Mouse (Mus musculus): ENCODE measurements around the gene Auts2. TPM values are rescaled to one million over a fixed set of nuclear protein-coding genes. Genes with fewer than 3 reads are reported as not detected.
A peak's percentile ranks its signal among the peaks of the same experiment; 100 is the strongest.

Auts2 gene
- polyA plus RNA-seq, 2 experiments: 38.3 to 50.8 TPM

- Histone ChIP-seq H3K27ac (replicated peaks; ENCODE audit: low read depth, low read length) (no peak overlapping the region), H3K36me3 (ENCODE audit: control insufficient read depth, insufficient read depth, low read length) (no peaks in the 10 kb centered on the region), H3K9ac (ENCODE audit: low read depth, low read length, severe bottlenecking) (no peak overlapping the region), H3K4me3 (replicated peaks; ENCODE audit: low read length) (no peak overlapping the region), H3K4me2 (replicated peaks; ENCODE audit: low read depth, low read length, severe bottlenecking) (no peak overlapping the region), H3K4me1 (ENCODE audit: control insufficient read depth, insufficient read depth, low read length) (peaks cover 6% of the 10 kb centered on the region; the same call in 1 of the 2 replicates), H3K9me3 (ENCODE audit: control insufficient read depth, low read length) (no peaks in the 10 kb centered on the region), H3K27me3 (ENCODE audit: control insufficient read depth, insufficient read depth, low read length) (no peaks in the 10 kb centered on the region)
- DNase-seq (ENCODE audit: low spot score) (no peak), ATAC-seq (ENCODE audit: low FRiP score, low read depth) (no peak)
- no peak for TF ChIP-seq POLR2A (IDR thresholded peaks at IDR 0.05; ENCODE audit: borderline replicate concordance, extremely low read depth, insufficient read depth, insufficient read length)
- 46% methylated on average over 3 of the region's 3 CpGs for WGBS
Measured at GRCm38 (mm10) chr5:132098461-132098860, 444.7 kb downstream of the Auts2 start.

GRCm38 (mm10) chr5:132092721-132093120 lies 450.4 kb downstream of the Auts2 start:
- Histone ChIP-seq H3K9ac (ENCODE audit: low read depth, low read length, severe bottlenecking) (no peak overlapping the region), H3K27ac (replicated peaks; ENCODE audit: low read depth, low read length) (no peak overlapping the region), H3K4me2 (replicated peaks; ENCODE audit: low read depth, low read length, severe bottlenecking) (no peak overlapping the region), H3K4me3 (replicated peaks; ENCODE audit: low read length) (no peak overlapping the region), H3K36me3 (ENCODE audit: control insufficient read depth, insufficient read depth, low read length) (no peaks in the 10 kb centered on the region), H3K9me3 (ENCODE audit: control insufficient read depth, low read length) (no peaks in the 10 kb centered on the region), H3K27me3 (ENCODE audit: control insufficient read depth, insufficient read depth, low read length) (no peaks in the 10 kb centered on the region), H3K4me1 (ENCODE audit: control insufficient read depth, insufficient read depth, low read length) (no peaks in the 10 kb centered on the region)
- TF ChIP-seq POLR2A (IDR thresholded peaks at IDR 0.05; ENCODE audit: borderline replicate concordance, extremely low read depth, insufficient read depth, insufficient read length): no peak
- DNase-seq (ENCODE audit: low spot score): no peak
- no peak for ATAC-seq (ENCODE audit: low FRiP score, low read depth)
- WGBS: 74% methylated on average over 6 of the region's 6 CpGs

GRCm38 (mm10) chr5:132089496-132090250 lies 453.5 kb downstream of the Auts2 start:
- DNase-seq (ENCODE audit: low spot score) (no peak), ATAC-seq (ENCODE audit: low FRiP score, low read depth) (no peak)
- Histone ChIP-seq H3K4me3 (replicated peaks; ENCODE audit: low read length) (no peak overlapping the region), H3K4me1 (ENCODE audit: control insufficient read depth, insufficient read depth, low read length) (0 out of 2 replicates have a peak, but pooled peaks cover 2% of the 10 kb centered on the region), H3K9me3 (ENCODE audit: control insufficient read depth, low read length) (no peaks in the 10 kb centered on the region), H3K27me3 (ENCODE audit: control insufficient read depth, insufficient read depth, low read length) (no peaks in the 10 kb centered on the region), H3K4me2 (replicated peaks; ENCODE audit: low read depth, low read length, severe bottlenecking) (no peak overlapping the region), H3K9ac (ENCODE audit: low read depth, low read length, severe bottlenecking) (no peak overlapping the region), H3K36me3 (ENCODE audit: control insufficient read depth, insufficient read depth, low read length) (no peaks in the 10 kb centered on the region), H3K27ac (replicated peaks; ENCODE audit: low read depth, low read length) (no peak overlapping the region)
- no peak for TF ChIP-seq POLR2A (IDR thresholded peaks at IDR 0.05; ENCODE audit: borderline replicate concordance, extremely low read depth, insufficient read depth, insufficient read length)
- 71% methylated on average over 10 of the region's 10 CpGs for WGBS

- Histone ChIP-seq H3K9me3 (ENCODE audit: control insufficient read depth, low read length) (no peaks in the 10 kb centered on the region), H3K4me1 (ENCODE audit: control insufficient read depth, insufficient read depth, low read length) (0 out of 2 replicates have a peak, but pooled peaks cover 4% of the 10 kb centered on the region), H3K27me3 (ENCODE audit: control insufficient read depth, insufficient read depth, low read length) (no peaks in the 10 kb centered on the region), H3K36me3 (ENCODE audit: control insufficient read depth, insufficient read depth, low read length) (no peaks in the 10 kb centered on the region), H3K4me3 (replicated peaks; ENCODE audit: low read length) (no peak overlapping the region), H3K27ac (replicated peaks; ENCODE audit: low read depth, low read length) (no peak overlapping the region), H3K9ac (ENCODE audit: low read depth, low read length, severe bottlenecking) (no peak overlapping the region), H3K4me2 (replicated peaks; ENCODE audit: low read depth, low read length, severe bottlenecking) (no peak overlapping the region)
- DNase-seq (ENCODE audit: low spot score): no peak
- ATAC-seq (ENCODE audit: low FRiP score, low read depth): no peak
- TF ChIP-seq POLR2A (IDR thresholded peaks at IDR 0.05; ENCODE audit: borderline replicate concordance, extremely low read depth, insufficient read depth, insufficient read length): no peak
- WGBS: 83% methylated on average over 3 of the region's 3 CpGs
Measured at GRCm38 (mm10) chr5:132088585-132088984, 454.6 kb downstream of the Auts2 start.

- no peak for TF ChIP-seq POLR2A (IDR thresholded peaks at IDR 0.05; ENCODE audit: borderline replicate concordance, extremely low read depth, insufficient read depth, insufficient read length)
- H3K4me2 ChIP-seq (replicated peaks; ENCODE audit: low read depth, low read length, severe bottlenecking): peak overlapping the region; percentile 18; the same call in 1 of the 2 replicates
- ATAC-seq (ENCODE audit: low FRiP score, low read depth): peak; percentile 75
Measured at GRCm38 (mm10) chr5:132083753-132084326, 459.3 kb downstream of the Auts2 start.

More at GRCm38 (mm10) chr5:132083753-132084326, 459.3 kb downstream of the Auts2 start:
- no peak overlapping the region for H3K9ac ChIP-seq (ENCODE audit: low read depth, low read length, severe bottlenecking)
- no peaks in the 10 kb centered on the region for H3K36me3 ChIP-seq (ENCODE audit: control insufficient read depth, insufficient read depth, low read length)
- H3K9me3 ChIP-seq (ENCODE audit: control insufficient read depth, low read length): no peaks in the 10 kb centered on the region
- 9% methylated on average over 8 of the region's 8 CpGs for WGBS
- no peak overlapping the region for H3K4me3 ChIP-seq (replicated peaks; ENCODE audit: low read length)
- no peaks in the 10 kb centered on the region for H3K27me3 ChIP-seq (ENCODE audit: control insufficient read depth, insufficient read depth, low read length)
- peaks cover 11% of the 10 kb centered on the region; the same call in 1 of the 2 replicates for H3K4me1 ChIP-seq (ENCODE audit: control insufficient read depth, insufficient read depth, low read length)
- peak; percentile 92 for DNase-seq (ENCODE audit: low spot score)
- H3K27ac ChIP-seq (replicated peaks; ENCODE audit: low read depth, low read length): no peak overlapping the region

All from limb, embryonic 14.5 days (tissue).